Mouse (Mus musculus): ENCODE data around the gene Cox19. TPM values are rescaled to one million over a fixed set of nuclear protein-coding genes. Genes with fewer than 3 reads are reported as not detected.

The Cox19 gene
- polyA plus RNA-seq, 1 experiment from 2014 or later, result 97.9 TPM

DNA sequence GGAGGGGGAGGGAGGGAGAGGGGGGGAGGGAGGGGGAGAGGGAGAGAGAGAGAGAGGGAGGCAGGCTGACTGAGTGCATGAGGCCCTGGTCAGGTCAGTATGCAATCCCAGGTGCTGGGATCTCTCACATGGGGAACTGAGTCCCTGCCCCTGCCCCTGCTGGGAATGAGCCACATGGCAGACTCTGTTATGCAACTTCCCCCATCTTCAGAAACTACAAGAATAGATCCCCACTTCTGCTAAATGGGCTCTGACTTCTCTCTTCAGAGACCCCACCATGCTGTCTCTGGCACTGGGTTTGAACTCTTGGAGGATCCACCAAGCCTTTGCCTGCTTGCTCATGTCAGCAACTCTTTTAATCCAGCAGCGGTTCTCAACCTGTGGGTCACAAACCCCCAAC is 14.6 kb upstream of the Cox19 start:
- Histone ChIP-seq H3K9me3 (ENCODE audit: control insufficient read depth, low read length) (no peaks in the 10 kb centered on the region), H3K27ac (ENCODE audit: low read length) (no peak overlapping the region), H3K9ac (replicated peaks; ENCODE audit: low read depth, low read length) (no peak overlapping the region), H3K4me2 (ENCODE audit: low read length) (no peak overlapping the region), H3K27me3 (replicated peaks; ENCODE audit: control insufficient read depth, insufficient read depth, low read length) (no peaks in the 10 kb centered on the region), H3K4me1 (replicated peaks; ENCODE audit: control insufficient read depth, insufficient read depth, low read length) (peaks cover 10% of the 10 kb centered on the region), H3K36me3 (ENCODE audit: control insufficient read depth, insufficient read depth) (no peaks in the 10 kb centered on the region), H3K4me3 (replicated peaks; ENCODE audit: low read length) (no peak overlapping the region)
- 79% methylated on average over 1 of the region's 1 CpGs for WGBS
- no peak for ATAC-seq

DNA sequence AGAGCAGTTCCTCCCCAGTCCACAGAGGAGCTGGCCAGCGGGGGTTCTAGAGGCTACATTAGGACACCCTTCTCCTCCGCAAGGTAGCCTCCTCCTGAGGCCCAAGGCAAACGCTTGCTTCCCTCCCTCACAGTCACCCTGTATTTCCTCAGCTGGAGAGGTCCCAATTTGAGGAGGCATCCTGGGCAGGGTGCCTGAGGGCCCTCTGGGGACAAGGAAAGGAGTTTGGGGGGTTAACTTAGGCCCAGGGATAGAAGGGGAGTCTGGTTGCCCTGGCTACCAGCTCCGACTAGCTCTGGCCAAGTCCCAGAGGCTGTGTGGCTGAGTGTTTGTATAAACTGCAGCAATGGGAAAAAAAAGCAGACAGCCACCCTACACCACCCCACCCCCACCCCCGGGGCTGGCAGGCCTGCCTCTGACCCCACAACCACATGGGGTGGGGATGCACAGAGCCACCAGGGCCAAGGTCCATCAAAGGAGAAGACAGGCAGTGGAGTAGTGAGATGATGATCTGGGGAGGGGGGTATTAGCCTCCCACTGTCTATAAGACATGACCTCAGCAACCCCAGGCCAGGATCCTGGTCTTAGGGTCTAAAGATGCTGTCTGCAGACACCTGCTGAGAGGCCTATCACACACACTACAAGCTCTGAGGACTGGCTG is 13.8 kb upstream of the Cox19 start:
- no peak overlapping the region for H3K4me2 ChIP-seq (ENCODE audit: low read length)
- H3K9ac ChIP-seq (replicated peaks; ENCODE audit: low read depth, low read length), result no peak overlapping the region
- no peaks in the 10 kb centered on the region for H3K27me3 ChIP-seq (replicated peaks; ENCODE audit: control insufficient read depth, insufficient read depth, low read length)
- no peak overlapping the region for H3K27ac ChIP-seq (ENCODE audit: low read length)
- no peaks in the 10 kb centered on the region for H3K36me3 ChIP-seq (ENCODE audit: control insufficient read depth, insufficient read depth)
- H3K9me3 ChIP-seq (ENCODE audit: control insufficient read depth, low read length), result no peaks in the 10 kb centered on the region
- H3K4me1 ChIP-seq (replicated peaks; ENCODE audit: control insufficient read depth, insufficient read depth, low read length), result peaks cover 10% of the 10 kb centered on the region
- 46% methylated on average over 5 of the region's 5 CpGs for WGBS
- 0 out of 2 replicates have a peak, but pooled peaks have one; percentile 11 for ATAC-seq
- H3K4me3 ChIP-seq (replicated peaks; ENCODE audit: low read length), result no peak overlapping the region

DNA sequence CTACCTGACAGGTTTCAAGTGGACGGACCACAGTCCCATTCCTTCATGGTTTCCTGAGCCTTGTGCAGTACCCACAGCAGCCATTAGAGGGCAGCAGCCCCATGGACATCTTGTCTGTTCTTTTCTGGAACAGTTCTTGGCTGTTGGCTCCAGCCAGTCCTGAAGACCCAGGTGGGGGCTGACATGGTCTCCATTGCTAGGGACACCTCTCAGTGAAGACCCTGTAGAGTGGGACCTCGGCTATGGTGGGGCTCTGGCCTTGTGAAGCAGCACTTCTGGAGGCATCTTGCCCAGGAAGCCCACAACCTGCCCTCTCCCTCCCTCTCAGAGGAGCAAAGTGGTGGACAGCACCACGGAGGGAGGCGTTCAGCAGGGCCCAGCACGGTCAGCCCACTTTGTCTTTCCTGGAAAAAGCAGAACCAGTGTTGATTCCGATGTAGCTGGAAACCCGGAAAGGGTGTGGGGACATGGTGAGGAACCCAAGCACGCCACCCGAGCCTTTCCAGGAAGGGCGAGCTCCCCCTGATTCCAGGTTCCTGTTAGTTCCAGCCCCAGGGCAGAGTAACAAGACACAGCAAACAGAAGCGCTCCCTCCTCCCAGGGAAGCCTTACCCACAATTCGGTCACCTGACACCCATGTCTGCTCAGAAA is 13.2 kb upstream of the Cox19 start:
- 0 out of 2 replicates have a peak overlapping the region, but pooled peaks have one; percentile 3 for H3K27ac ChIP-seq (ENCODE audit: low read length)
- no peaks in the 10 kb centered on the region for H3K36me3 ChIP-seq (ENCODE audit: control insufficient read depth, insufficient read depth)
- peaks cover 10% of the 10 kb centered on the region for H3K4me1 ChIP-seq (replicated peaks; ENCODE audit: control insufficient read depth, insufficient read depth, low read length)
- no peak overlapping the region for H3K4me2 ChIP-seq (ENCODE audit: low read length)
- no peak overlapping the region for H3K4me3 ChIP-seq (replicated peaks; ENCODE audit: low read length)
- H3K9ac ChIP-seq (replicated peaks; ENCODE audit: low read depth, low read length), result no peak overlapping the region
- ATAC-seq, result peak; percentile 63
- WGBS, result 38% methylated on average over 12 of the region's 12 CpGs
- H3K27me3 ChIP-seq (replicated peaks; ENCODE audit: control insufficient read depth, insufficient read depth, low read length), result no peaks in the 10 kb centered on the region
- H3K9me3 ChIP-seq (ENCODE audit: control insufficient read depth, low read length), result no peaks in the 10 kb centered on the region

DNA sequence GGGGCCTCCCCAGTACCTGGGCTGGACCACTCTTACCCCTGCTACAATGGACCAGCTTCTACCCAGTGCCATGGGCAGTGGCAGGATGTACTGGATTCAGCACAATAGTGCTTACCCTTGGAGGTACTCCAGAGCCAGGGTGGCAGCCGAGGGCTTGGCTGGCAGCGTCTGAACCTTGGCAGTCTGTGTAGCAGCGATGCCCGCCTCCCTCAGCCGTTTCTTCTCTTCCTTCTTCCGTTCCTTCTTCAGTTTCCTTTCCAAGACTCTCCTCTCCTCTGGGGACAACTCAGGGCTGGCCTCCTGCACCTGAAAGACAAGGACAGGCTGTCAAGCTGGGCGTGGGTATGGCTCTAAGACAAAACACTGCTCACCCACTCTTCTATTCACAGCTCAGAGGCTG is 12.6 kb upstream of the Cox19 start:
- Histone ChIP-seq H3K4me3 (replicated peaks; ENCODE audit: low read length) (no peak overlapping the region), H3K4me1 (replicated peaks; ENCODE audit: control insufficient read depth, insufficient read depth, low read length) (peaks cover 10% of the 10 kb centered on the region), H3K9ac (replicated peaks; ENCODE audit: low read depth, low read length) (no peak overlapping the region), H3K9me3 (ENCODE audit: control insufficient read depth, low read length) (no peaks in the 10 kb centered on the region), H3K27me3 (replicated peaks; ENCODE audit: control insufficient read depth, insufficient read depth, low read length) (no peaks in the 10 kb centered on the region), H3K4me2 (ENCODE audit: low read length) (no peak overlapping the region), H3K36me3 (ENCODE audit: control insufficient read depth, insufficient read depth) (no peaks in the 10 kb centered on the region), H3K27ac (ENCODE audit: low read length) (no peak overlapping the region)
- no peak for ATAC-seq
- 65% methylated on average over 7 of the region's 7 CpGs for WGBS

DNA sequence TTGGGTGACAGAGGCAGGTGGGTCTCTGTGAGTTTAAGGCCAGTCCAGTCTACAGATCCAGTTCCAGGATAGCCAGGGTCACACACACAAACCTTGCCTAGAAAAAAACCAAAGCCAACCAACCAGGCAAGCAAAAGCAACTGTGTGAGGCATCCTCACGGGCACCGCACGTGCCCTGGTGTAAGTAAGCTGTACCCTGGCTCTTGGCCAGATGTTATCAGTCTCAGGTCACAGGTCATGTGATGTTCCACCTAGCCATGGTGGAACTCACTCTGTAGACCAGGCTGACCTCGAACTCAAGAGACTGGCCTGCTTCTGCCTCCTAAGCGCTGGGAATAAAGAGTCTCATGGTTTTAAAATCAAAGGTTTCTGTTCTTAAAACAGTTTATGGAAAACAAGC is 8.0 kb upstream of the Cox19 start:
- Histone ChIP-seq H3K27ac (ENCODE audit: low read length) (no peak overlapping the region), H3K4me3 (replicated peaks; ENCODE audit: low read length) (no peak overlapping the region), H3K9ac (replicated peaks; ENCODE audit: low read depth, low read length) (no peak overlapping the region), H3K4me1 (replicated peaks; ENCODE audit: control insufficient read depth, insufficient read depth, low read length) (peaks cover under 1% of the 10 kb centered on the region), H3K36me3 (ENCODE audit: control insufficient read depth, insufficient read depth) (no peaks in the 10 kb centered on the region), H3K4me2 (ENCODE audit: low read length) (no peak overlapping the region), H3K27me3 (replicated peaks; ENCODE audit: control insufficient read depth, insufficient read depth, low read length) (no peaks in the 10 kb centered on the region), H3K9me3 (ENCODE audit: control insufficient read depth, low read length) (no peaks in the 10 kb centered on the region)
- no peak for ATAC-seq
- WGBS, result 92% methylated on average over 5 of the region's 5 CpGs

DNA sequence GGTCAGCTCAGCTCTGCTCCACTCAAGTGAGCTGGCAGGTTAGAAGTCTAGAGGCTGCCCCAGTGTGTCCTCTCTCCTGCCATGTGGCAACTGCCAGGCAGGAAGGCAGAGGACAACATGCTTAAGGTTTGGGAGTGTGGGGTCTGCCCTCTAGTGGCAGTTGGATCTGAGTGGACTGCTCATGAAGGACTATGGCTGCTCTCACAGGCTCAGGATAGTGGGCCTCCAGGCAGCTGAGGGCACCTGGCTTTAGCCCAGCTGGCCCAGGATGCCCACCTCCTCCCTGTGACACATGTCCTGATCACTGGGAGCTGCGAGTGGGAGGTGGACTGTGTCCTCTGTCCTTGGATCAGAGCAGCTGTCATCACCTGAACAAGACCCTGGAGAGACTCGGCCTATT is 7.4 kb upstream of the Cox19 start:
- Histone ChIP-seq H3K9ac (replicated peaks; ENCODE audit: low read depth, low read length) (no peak overlapping the region), H3K36me3 (ENCODE audit: control insufficient read depth, insufficient read depth) (no peaks in the 10 kb centered on the region), H3K4me2 (ENCODE audit: low read length) (no peak overlapping the region), H3K27me3 (replicated peaks; ENCODE audit: control insufficient read depth, insufficient read depth, low read length) (no peaks in the 10 kb centered on the region), H3K4me3 (replicated peaks; ENCODE audit: low read length) (no peak overlapping the region), H3K9me3 (ENCODE audit: control insufficient read depth, low read length) (no peaks in the 10 kb centered on the region), H3K27ac (ENCODE audit: low read length) (no peak overlapping the region), H3K4me1 (replicated peaks; ENCODE audit: control insufficient read depth, insufficient read depth, low read length) (no peaks in the 10 kb centered on the region)
- ATAC-seq, result no peak
- WGBS, result 83% methylated on average over 2 of the region's 2 CpGs

DNA sequence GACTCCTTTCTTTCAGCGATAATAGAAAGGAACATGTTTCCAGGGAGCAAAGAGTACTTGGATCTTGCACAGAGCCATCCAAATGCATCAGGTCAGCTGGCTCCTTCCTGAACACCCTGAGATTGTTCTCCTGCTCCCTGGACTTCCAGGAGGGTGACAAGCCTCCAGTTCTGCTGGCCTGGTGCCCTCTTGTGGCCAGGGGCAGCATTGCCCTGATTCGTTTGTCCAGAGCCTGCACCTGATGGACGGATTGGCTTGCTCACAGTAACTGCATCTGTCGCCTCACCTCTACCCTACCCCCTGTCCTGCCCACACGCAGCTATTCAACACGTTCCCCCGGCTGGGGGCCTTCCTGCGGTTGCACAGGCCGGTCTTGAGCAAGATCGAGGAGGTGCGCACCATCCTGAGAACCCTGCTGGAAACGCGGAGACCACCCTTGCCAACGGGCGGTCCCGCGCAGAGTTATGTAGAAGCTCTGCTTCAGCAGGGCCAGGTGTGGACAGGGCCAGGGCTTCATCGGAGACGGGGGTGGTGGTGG is 4.1 kb upstream of the Cox19 start:
- no peak overlapping the region for H3K4me3 ChIP-seq (replicated peaks; ENCODE audit: low read length)
- 39% methylated on average over 19 of the region's 19 CpGs for WGBS
- H3K27me3 ChIP-seq (replicated peaks; ENCODE audit: control insufficient read depth, insufficient read depth, low read length), result no peaks in the 10 kb centered on the region
- no peak for ATAC-seq
- H3K27ac ChIP-seq (ENCODE audit: low read length), result no peak overlapping the region
- no peak overlapping the region for H3K4me2 ChIP-seq (ENCODE audit: low read length)
- H3K9ac ChIP-seq (replicated peaks; ENCODE audit: low read depth, low read length), result no peak overlapping the region
- H3K4me1 ChIP-seq (replicated peaks; ENCODE audit: control insufficient read depth, insufficient read depth, low read length), result no peaks in the 10 kb centered on the region
- no peaks in the 10 kb centered on the region for H3K9me3 ChIP-seq (ENCODE audit: control insufficient read depth, low read length)
- H3K36me3 ChIP-seq (ENCODE audit: control insufficient read depth, insufficient read depth), result no peaks in the 10 kb centered on the region

DNA sequence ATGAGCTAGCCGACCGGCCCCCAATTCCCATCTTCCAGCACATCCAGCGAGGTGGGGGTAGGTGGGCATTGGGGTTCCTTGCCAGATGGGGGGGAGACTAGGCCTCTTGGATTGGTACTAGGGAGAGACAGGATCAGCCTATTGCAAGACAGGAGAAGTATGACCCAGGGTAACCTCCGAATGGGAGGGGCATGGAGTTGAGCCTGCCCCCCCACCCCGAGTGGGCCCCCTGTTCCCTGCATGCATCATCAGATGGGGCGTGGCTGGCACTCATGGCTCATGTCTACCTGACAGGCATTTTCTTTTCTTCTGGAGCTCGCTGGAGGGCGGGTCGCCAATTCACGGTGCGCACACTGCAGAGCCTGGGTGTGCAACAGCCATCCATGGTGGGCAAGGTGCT is 2.7 kb upstream of the Cox19 start:
- 80% methylated on average over 11 of the region's 11 CpGs for WGBS
- Histone ChIP-seq H3K27me3 (replicated peaks; ENCODE audit: control insufficient read depth, insufficient read depth, low read length) (no peaks in the 10 kb centered on the region), H3K9ac (replicated peaks; ENCODE audit: low read depth, low read length) (no peak overlapping the region), H3K27ac (ENCODE audit: low read length) (no peak overlapping the region), H3K4me1 (replicated peaks; ENCODE audit: control insufficient read depth, insufficient read depth, low read length) (no peaks in the 10 kb centered on the region), H3K9me3 (ENCODE audit: control insufficient read depth, low read length) (no peaks in the 10 kb centered on the region), H3K36me3 (ENCODE audit: control insufficient read depth, insufficient read depth) (no peaks in the 10 kb centered on the region), H3K4me2 (ENCODE audit: low read length) (no peak overlapping the region), H3K4me3 (replicated peaks; ENCODE audit: low read length) (no peak overlapping the region)
- ATAC-seq, result no peak

DNA sequence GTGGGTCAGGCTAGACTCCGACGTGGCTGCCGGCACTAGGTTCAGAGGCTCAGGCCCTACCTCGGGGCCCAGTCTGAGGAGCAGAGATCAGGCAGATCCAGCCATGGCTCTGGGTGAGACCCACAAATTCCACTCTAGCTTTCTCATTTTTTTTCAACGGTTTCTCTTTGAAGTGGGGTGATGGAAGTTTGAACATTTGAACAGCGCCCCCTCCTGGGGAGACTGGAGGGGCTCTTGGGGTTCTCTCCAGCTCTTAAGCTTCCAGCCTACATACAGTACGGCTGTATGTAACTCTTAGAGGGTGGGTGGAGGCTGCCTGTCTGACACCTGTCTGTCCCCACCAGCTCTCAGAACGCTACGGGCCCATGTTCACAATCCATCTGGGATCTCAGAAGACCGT is 2.3 kb upstream of the Cox19 start:
- WGBS, result 60% methylated on average over 10 of the region's 10 CpGs
- Histone ChIP-seq H3K9me3 (ENCODE audit: control insufficient read depth, low read length) (no peaks in the 10 kb centered on the region), H3K4me2 (ENCODE audit: low read length) (no peak overlapping the region), H3K4me3 (replicated peaks; ENCODE audit: low read length) (no peak overlapping the region), H3K9ac (replicated peaks; ENCODE audit: low read depth, low read length) (no peak overlapping the region), H3K4me1 (replicated peaks; ENCODE audit: control insufficient read depth, insufficient read depth, low read length) (no peaks in the 10 kb centered on the region), H3K27me3 (replicated peaks; ENCODE audit: control insufficient read depth, insufficient read depth, low read length) (no peaks in the 10 kb centered on the region), H3K27ac (ENCODE audit: low read length) (no peak overlapping the region), H3K36me3 (ENCODE audit: control insufficient read depth, insufficient read depth) (no peaks in the 10 kb centered on the region)
- ATAC-seq, result no peak

All from forebrain, embryonic 16.5 days (tissue).